ENCODE assay signal across 40 mouse cellular contexts in genomic region chr11:58432259-58432658, GRCm38 (mm10). TPM values are rescaled to one million over a fixed set of nuclear protein-coding genes. Genes with fewer than 3 reads are reported as not detected.
"Had no signal": no experiment of that assay in that cellular context is flagged by ENCODE, and none has a peak within 500 bp of the region (broad histone marks: within the 10 kb centered on the region; RNA-seq: fewer than 3 reads in every experiment).

Gene Gm12253 (plus strand): TSS chr11:58432559.

- H3K4me1 ChIP-seq: embryonic facial prominence, embryonic 15.5 days; forebrain, embryonic 10.5 days; forebrain, embryonic 12.5 days; forebrain, embryonic 13.5 days; forebrain, embryonic 15.5 days had no signal

- H3K4me3 ChIP-seq: embryonic facial prominence, embryonic 10.5 days; embryonic facial prominence, embryonic 12.5 days; embryonic facial prominence, embryonic 13.5 days; embryonic facial prominence, embryonic 15.5 days; erythroblast, embryonic 14.5 days; forebrain, embryonic 10.5 days; forebrain, embryonic 12.5 days; forebrain, embryonic 13.5 days; forebrain, embryonic 15.5 days; gastrocnemius, adult 2 months; heart, adult 2 months had no signal

- DNase-seq: cerebellum, adult 8-10 months; cerebellum, adult 9-10 months; cerebellum, adult 9-11 months; cerebellum, postnatal 10 days; cerebellum, postnatal 14 days; cerebellum, postnatal 25 days; cerebellum, postnatal 36 days; embryo, embryonic 11 days; forebrain, postnatal 0 days; gastrocnemius, adult 2 months; gastrocnemius, postnatal 10 days; gastrocnemius, postnatal 14 days; gastrocnemius, postnatal 25 days; gastrocnemius, postnatal 36 days; heart, adult 11 months; heart, adult 18-20 months; heart, adult 2 months had no signal

- H3K27me3 ChIP-seq: embryonic facial prominence, embryonic 12.5 days; embryonic facial prominence, embryonic 13.5 days; embryonic facial prominence, embryonic 15.5 days; forebrain, embryonic 12.5 days; forebrain, embryonic 13.5 days; forebrain, embryonic 15.5 days had no signal

- H3K27ac ChIP-seq: embryonic facial prominence, embryonic 10.5 days; embryonic facial prominence, embryonic 12.5 days; embryonic facial prominence, embryonic 13.5 days; embryonic facial prominence, embryonic 15.5 days; forebrain, embryonic 10.5 days; forebrain, embryonic 12.5 days; forebrain, embryonic 13.5 days; forebrain, embryonic 15.5 days; gastrocnemius, adult 2 months; heart, adult 2 months had no signal

- H3K36me3 ChIP-seq: embryonic facial prominence, embryonic 10.5 days; embryonic facial prominence, embryonic 12.5 days; embryonic facial prominence, embryonic 13.5 days; embryonic facial prominence, embryonic 15.5 days; forebrain, embryonic 10.5 days; forebrain, embryonic 12.5 days; forebrain, embryonic 15.5 days had no signal

RNA-seq across cellular contexts. Expression of gene Gm12253, which starts in this region (rescaled TPM):
- total RNA-seq: common myeloid progenitor, adult 5-6 weeks; forebrain, postnatal 0 days; gastrocnemius, adult 18-20 months; gastrocnemius, adult 2 months; gastrocnemius, adult 8-10 months; gastrocnemius, postnatal 10 days; gastrocnemius, postnatal 14 days; gastrocnemius, postnatal 25 days; gastrocnemius, postnatal 36 days; gastrocnemius, postnatal 4 days; granulocyte monocyte progenitor cell, adult 5-6 weeks; heart, adult 18-20 months; heart, adult 2 months; heart, adult 8-10 months had no signal
- polyA plus RNA-seq: cortical plate, adult 2 months; embryonic facial prominence, embryonic 10.5 days; embryonic facial prominence, embryonic 11.5 days; embryonic facial prominence, embryonic 12.5 days; embryonic facial prominence, embryonic 13.5 days; embryonic facial prominence, embryonic 14.5 days; embryonic facial prominence, embryonic 15.5 days; erythroblast, embryonic 14.5 days; forebrain, embryonic 10.5 days; forebrain, embryonic 11.5 days; forebrain, embryonic 12.5 days; forebrain, embryonic 13.5 days; forebrain, embryonic 14.5 days; forebrain, embryonic 15.5 days; forebrain, embryonic 16.5 days; forebrain, postnatal 0 days; frontal cortex, adult 2 months; gonadal fat pad, adult 2 months; heart, adult 2 months had no signal
